Mouse (Mus musculus): ENCODE measurements around the gene Lfng.

Lfng gene

GRCm38 (mm10) chr5:140639312-140639711 is 32.2 kb downstream of the Lfng start:
- no peak for DNase-seq (ENCODE audit: low spot score in 2 of 2)

DNA sequence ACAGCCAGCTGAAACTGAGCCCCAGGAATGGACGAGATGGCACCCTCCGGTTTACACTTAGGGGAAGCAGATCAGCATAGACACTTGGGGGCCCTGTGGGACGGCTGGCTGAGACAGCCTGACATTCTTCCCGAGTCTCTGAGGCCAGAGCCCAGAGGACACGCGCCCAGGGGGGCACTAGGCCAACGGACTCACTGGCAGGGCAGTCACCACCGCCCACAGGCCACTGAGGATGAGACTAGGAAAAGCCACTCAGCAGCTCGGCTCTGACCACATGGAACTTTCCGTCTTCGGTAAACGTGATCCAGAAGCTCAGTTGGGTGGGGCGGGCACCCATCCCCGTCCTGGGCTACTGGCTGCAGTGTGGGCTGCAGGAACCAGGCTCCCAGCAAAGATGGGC is 32.8 kb downstream of the Lfng start:
- DNase-seq (ENCODE audit: low spot score in 2 of 2) = no peak

- peak in 1 of 2 experiments; percentile 23 for DNase-seq (ENCODE audit: low spot score in 2 of 2)
Measured at GRCm38 (mm10) chr5:140640812-140641211, 33.7 kb downstream of the Lfng start.

GRCm38 (mm10) chr5:140641254-140641928 is 34.3 kb downstream of the Lfng start:
- peak in 1 of 2 experiments; percentile 21 for DNase-seq (ENCODE audit: low spot score in 2 of 2)

DNA sequence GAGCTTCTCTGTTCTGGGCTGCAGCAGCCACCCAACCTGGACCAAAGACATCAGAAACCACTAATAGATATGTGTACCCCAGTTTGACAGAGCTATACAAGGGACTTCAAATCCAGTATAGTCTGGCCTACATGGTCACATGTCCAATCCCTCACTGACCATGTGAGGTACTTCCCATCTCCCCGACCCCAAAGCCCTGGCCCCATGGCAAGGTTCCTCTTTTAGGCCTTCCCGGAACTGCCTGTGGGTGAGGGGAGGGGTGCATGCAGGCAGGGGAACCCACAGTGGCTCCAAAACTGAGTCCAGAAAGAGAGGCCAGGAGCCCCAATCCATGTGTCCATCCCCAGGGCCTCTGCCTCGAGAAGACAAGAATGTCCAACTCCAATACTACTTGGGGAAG is 35.0 kb downstream of the Lfng start:
- peak in 1 of 2 experiments; percentile 69 for DNase-seq (ENCODE audit: low spot score in 2 of 2)

GRCm38 (mm10) chr5:140644263-140644662 is 37.1 kb downstream of the Lfng start:
- peak in 1 of 2 experiments; percentile 73 for DNase-seq (ENCODE audit: low spot score in 2 of 2)

GRCm38 (mm10) chr5:140644702-140645201 is 37.6 kb downstream of the Lfng start:
- peak; percentile 44 to 66 for DNase-seq (ENCODE audit: low spot score in 2 of 2)

GRCm38 (mm10) chr5:140645454-140645853 is 38.3 kb downstream of the Lfng start:
- DNase-seq (ENCODE audit: low spot score in 2 of 2) = peak in 1 of 2 experiments; percentile 22

DNA sequence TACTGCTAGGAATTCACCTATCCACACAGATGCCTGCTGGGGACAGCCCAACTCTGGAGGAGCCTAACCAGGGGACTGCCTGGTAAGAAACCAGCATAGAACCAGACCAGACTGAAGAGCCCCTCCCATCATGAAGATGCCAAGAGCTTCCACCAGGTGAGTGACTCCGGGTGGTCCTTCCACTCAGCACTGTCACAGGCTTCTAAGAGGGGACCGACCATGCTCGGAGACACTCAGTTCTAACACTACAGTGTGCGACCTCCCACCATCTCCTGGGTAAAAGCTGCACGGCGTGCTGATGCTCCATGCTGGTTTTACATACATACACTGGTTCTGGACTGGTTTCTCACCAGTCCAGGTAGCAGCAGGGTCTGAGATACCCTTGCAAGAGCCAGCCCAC is 39.1 kb downstream of the Lfng start:
- peak in 1 of 2 experiments; percentile 20 for DNase-seq (ENCODE audit: low spot score in 2 of 2)

DNA sequence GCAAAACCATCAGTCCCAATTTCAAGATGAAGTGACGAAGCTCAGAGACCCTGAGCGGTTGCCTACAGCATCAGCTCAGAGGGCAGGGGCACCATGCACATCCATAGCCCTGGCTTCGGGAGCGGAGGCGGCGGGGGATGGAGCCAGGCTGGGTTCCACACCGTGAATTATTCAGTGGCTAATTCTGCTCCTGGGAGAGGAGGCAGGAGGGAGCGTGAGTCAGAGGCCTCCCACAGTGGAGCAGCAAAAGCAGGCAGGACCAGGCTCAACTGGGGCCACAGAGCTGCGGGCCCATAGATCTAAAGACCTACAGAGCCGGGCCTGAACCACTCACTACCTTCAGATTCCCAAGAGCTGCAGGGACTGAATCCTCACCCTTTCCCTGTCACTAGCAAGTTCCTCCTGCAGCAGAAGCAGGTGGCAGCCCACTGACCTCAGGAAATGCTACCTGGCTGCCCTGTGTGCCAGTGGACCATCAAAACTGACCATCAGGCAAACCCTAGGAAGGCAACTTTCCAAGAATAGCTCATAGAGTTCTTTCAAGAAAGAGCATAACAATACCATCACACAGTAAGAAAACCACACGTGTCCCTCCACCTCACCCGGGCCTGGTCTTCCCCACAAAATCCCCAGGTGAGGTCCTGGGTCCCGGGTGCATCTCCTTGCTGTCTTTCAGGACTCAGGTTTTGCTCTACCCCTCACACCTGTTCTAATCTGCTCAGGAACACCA is 40.1 kb downstream of the Lfng start:
- DNase-seq (ENCODE audit: low spot score in 2 of 2) = peak in 1 of 2 experiments; percentile 23

GRCm38 (mm10) chr5:140647821-140648518 is 40.9 kb downstream of the Lfng start:
- DNase-seq (ENCODE audit: low spot score in 2 of 2) = peak; percentile 67 to 68

DNA sequence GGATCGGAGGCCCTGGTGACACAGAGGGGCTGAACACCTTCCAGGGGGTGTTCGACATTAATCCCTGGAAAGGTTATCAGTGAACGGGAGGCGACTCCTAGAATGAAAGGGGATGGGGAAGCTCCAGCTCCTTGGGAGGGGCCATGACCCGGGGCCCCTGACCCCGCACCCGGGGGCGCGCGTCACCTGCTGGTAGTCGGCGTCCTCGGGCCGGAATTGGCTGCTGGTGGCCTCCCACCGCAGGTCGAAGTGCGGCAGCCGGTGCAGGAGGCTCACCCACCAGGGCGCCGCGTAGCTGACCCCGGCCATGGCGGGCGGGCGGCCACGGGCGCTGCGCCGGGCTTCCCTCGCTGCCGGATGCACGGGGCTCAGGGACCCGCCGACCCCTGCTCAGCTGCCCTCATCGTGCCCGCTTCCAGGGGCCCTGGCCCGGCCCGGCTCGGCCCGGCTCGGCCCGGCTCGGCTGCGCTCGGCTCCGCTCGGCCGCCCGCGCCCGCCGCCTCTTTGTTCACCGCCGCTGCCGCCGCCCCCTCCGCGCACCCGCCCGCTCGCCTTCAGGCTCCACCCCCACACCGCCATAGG is 41.5 kb downstream of the Lfng start, which contains the start of gene Ttyh3:
Gene Ttyh3 (minus strand): TSS at position 513 of the 582 bp plus-strand sequence.
- DNase-seq (ENCODE audit: low spot score in 2 of 2) = peak in 1 of 2 experiments; percentile 64

DNA sequence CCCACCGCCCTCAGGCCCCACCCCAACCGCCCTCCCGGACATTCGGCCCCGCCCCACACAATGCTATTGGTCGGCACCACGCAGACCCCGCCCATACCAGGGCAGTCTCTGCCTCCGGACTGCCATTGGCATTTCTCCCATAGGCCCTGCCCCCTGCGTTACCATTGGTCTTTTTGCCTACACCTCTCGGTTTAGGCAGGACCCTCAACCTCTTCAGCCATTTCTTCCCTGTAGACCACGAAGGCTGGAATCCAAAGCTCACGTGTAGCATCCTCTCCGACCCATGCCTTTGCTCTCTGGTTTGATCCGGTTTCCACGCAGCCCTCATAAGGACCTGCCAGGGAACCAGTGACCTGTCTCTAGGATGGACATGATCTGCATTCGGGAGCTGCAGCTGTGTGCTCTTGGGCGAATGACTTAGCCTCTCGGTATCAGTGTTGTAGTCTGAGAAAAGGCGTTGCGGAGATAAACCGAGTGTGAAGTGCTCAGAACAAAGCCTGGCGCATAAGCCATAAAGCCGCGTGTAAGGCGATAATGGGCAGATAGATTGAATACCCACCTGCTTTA is 42.1 kb downstream of the Lfng start:
- DNase-seq (ENCODE audit: low spot score in 2 of 2) = peak; percentile 92 to 99

- DNase-seq (ENCODE audit: low spot score in 2 of 2) = no peak
Measured at GRCm38 (mm10) chr5:140649881-140650414, 42.8 kb downstream of the Lfng start.

- no peak for DNase-seq (ENCODE audit: low spot score in 2 of 2)
Measured at GRCm38 (mm10) chr5:140651231-140651630, 44.1 kb downstream of the Lfng start.

DNA sequence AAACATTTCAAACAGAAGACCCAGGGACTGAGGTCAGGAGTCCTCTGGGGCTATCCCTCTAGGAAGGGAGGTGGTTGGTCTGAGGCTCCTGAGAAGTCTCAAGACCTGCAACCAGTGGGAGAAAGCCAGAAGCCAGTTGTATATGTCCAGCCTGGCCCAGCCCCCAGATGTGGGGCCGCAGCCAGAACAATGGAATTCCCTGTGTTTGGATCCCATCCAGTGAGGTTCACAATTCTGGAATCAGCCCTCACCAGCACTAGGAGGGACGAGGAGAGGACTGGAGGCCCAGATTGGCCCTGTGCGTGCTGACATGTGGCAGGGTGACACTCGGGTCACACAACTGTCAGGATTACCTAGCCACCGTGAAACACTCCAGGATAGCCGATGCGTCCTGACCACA is 45.5 kb downstream of the Lfng start:
- DNase-seq (ENCODE audit: low spot score in 2 of 2) = no peak

DNA sequence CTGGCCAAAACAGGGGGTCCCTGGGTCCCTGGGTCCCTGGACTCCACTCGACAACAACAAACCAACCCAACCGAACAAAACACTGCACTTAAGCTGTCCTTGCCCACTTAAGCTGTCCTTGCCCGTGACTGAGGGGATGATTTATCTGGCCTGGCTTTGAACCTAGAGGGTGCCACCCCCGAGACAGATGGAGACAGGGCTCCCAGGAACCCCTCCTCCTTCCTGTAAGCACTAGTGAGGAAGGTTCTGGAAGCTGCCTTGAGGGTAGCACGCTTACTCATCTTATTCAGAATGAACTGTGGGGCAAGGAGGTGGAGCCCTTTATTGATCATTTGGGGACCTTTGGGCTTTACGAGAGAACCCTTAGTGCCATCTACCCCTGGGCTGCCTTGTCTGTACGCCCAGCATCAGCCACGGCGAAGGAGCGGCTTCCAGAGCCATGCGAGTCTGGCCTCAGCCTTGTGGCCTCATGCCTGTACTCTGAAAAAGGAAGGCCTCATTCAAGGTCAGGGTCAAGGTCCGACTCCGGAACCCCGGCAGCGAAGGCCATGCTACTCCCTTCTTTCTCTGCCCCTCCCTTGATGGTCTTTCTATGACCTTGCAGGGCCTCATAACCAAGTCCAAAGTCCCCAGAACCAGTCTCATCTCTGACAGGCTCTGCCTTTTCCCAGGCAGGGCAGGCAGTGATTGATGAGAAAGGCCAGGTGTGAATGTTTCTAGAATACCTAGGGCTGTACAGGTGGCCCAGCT is 47.2 kb downstream of the Lfng start:
- no peak for DNase-seq (ENCODE audit: low spot score in 2 of 2)

GRCm38 (mm10) chr5:140659607-140660272 is 52.6 kb downstream of the Lfng start:
- DNase-seq (ENCODE audit: low spot score in 2 of 2) = no peak

GRCm38 (mm10) chr5:140660398-140660797 is 53.3 kb downstream of the Lfng start:
- DNase-seq (ENCODE audit: low spot score in 2 of 2) = no peak

GRCm38 (mm10) chr5:140661427-140661826 is 54.3 kb downstream of the Lfng start:
- DNase-seq (ENCODE audit: low spot score in 2 of 2) = no peak
